Mouse (Mus musculus): ENCODE data around the gene Phactr2. TPM values are rescaled to one million over a fixed set of nuclear protein-coding genes. Genes with fewer than 3 reads are reported as not detected.

Gene Phactr2
- polyA plus RNA-seq, 1 experiment from 2014 or later: 24.7 TPM

DNA sequence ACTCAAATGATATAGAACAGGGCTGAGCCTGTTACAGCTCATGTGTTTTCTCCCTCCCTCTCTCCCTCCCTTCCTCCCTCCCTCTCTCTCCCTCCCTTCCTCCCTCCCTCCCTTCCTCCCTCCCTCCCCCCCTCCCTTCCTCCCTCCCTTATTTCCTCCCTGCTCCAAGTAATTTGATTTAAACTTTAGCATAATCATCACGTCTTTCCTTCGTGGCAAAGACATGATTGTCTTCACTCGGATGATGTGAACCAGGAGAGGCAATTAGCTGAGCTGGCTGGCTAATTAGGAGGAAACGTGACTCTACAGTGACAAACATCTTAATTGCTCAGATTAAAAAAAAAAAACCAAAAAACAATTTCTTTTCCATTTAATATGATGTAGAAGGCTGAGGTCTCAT, 55.0 kb downstream of the Phactr2 start:
- TF ChIP-seq EP300 (IDR thresholded peaks at IDR 0.05) (no peak), CTCF (IDR thresholded peaks at IDR 0.05) (no peak)
- no peaks in the 10 kb centered on the region for H3K36me3 ChIP-seq (ENCODE audit: insufficient read depth, low read length)
- no peak overlapping the region for H3K4me2 ChIP-seq (replicated peaks; ENCODE audit: low read depth, low read length)
- 46% methylated on average over 4 of the region's 4 CpGs for WGBS
- no peak for DNase-seq (ENCODE audit: low spot score)
- H3K4me1 ChIP-seq (ENCODE audit: insufficient read depth, low read depth, low read length): no peaks in the 10 kb centered on the region
- no peak overlapping the region for H3K9ac ChIP-seq (replicated peaks; ENCODE audit: low read depth)
- no peak for ATAC-seq
- H3K4me3 ChIP-seq (ENCODE audit: low read depth, low read length): no peak overlapping the region
- H3K27ac ChIP-seq (ENCODE audit: low read length): no peak overlapping the region
- H3K9me3 ChIP-seq (ENCODE audit: low read length): no peaks in the 10 kb centered on the region
- no peaks in the 10 kb centered on the region for H3K27me3 ChIP-seq (replicated peaks; ENCODE audit: insufficient read depth, low read length)

DNA sequence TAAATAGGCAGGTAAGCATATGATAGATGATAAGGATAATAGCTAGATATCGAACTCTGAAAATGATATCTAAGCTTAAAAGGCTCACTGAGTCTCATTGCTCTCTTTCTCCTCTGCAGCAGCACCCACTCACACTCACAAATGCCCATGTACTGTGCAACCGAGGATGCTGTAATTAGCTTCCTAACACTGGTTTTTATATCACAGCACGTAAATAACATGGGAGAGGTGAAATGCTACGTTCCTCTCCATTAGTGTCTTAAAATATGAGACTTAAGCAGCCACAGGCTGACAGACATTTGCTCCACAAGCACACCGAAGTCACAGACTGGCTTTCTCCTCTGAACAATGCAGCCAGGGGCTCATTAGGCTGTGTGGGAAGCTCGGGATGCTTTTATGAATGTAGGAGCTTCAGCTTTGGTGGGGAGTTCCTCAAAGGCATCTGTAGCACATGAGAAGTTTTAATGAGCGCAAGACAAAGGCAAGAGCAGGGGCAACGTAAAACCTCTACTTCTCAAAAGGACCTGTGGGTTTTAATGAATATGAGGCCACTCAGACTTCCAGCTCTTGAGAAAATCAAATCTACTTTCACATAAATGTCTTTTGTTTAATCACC, 58.6 kb downstream of the Phactr2 start:
- Histone ChIP-seq H3K36me3 (ENCODE audit: insufficient read depth, low read length) (no peaks in the 10 kb centered on the region), H3K27me3 (replicated peaks; ENCODE audit: insufficient read depth, low read length) (no peaks in the 10 kb centered on the region), H3K4me3 (ENCODE audit: low read depth, low read length) (no peak overlapping the region), H3K27ac (ENCODE audit: low read length) (no peak overlapping the region), H3K4me2 (replicated peaks; ENCODE audit: low read depth, low read length) (no peak overlapping the region), H3K9me3 (ENCODE audit: low read length) (no peaks in the 10 kb centered on the region), H3K4me1 (ENCODE audit: insufficient read depth, low read depth, low read length) (no peaks in the 10 kb centered on the region), H3K9ac (replicated peaks; ENCODE audit: low read depth) (no peak overlapping the region)
- TF ChIP-seq CTCF (IDR thresholded peaks at IDR 0.05): no peak
- TF ChIP-seq EP300 (IDR thresholded peaks at IDR 0.05): no peak
- 72% methylated on average over 8 of the region's 8 CpGs for WGBS
- ATAC-seq (no peak), DNase-seq (ENCODE audit: low spot score) (no peak)

DNA sequence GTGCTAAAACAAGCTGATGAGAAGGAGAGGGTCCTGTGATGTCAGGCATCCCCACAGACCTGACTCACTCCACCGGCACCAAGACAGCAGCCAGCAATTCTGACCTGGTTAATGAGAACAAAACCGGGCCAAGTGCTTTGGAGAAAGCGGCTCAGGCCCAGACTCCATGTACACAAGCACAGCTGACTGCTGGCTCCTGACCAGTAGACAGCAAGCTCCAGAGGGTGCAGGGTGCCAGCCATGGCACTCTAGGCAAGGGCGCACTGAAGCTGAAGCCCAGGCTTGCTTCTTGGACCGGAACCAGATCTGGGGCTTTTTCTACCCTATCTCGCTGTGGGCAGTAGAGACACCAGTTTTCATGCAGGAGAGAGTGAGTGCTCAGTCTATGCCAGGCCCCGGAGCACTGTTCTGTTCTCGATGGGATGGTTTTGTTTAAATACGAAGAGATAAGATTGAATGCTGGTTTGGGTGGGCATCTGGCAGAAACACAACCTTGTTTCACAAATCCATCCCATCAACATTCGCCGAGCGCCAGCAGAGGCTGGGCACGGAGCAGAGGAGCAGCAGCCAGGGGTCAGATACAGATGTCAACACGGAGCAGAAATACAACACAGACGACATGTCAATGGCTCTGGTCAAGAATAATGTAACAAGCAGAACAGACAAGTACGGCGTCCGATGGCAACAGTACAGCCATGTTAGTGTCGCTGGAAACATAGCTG, 61.8 kb downstream of the Phactr2 start:
- 68% methylated on average over 19 of the region's 19 CpGs for WGBS
- H3K9ac ChIP-seq (replicated peaks; ENCODE audit: low read depth): no peak overlapping the region
- no peak overlapping the region for H3K27ac ChIP-seq (ENCODE audit: low read length)
- TF ChIP-seq EP300 (IDR thresholded peaks at IDR 0.05): no peak
- TF ChIP-seq CTCF (IDR thresholded peaks at IDR 0.05): no peak
- ATAC-seq (peak; percentile 83), DNase-seq (ENCODE audit: low spot score) (peak; percentile 49)
- H3K4me2 ChIP-seq (replicated peaks; ENCODE audit: low read depth, low read length): no peak overlapping the region
- H3K4me3 ChIP-seq (ENCODE audit: low read depth, low read length): no peak overlapping the region
- H3K9me3 ChIP-seq (ENCODE audit: low read length): no peaks in the 10 kb centered on the region
- H3K4me1 ChIP-seq (ENCODE audit: insufficient read depth, low read depth, low read length): no peaks in the 10 kb centered on the region
- no peaks in the 10 kb centered on the region for H3K36me3 ChIP-seq (ENCODE audit: insufficient read depth, low read length)
- H3K27me3 ChIP-seq (replicated peaks; ENCODE audit: insufficient read depth, low read length): no peaks in the 10 kb centered on the region

DNA sequence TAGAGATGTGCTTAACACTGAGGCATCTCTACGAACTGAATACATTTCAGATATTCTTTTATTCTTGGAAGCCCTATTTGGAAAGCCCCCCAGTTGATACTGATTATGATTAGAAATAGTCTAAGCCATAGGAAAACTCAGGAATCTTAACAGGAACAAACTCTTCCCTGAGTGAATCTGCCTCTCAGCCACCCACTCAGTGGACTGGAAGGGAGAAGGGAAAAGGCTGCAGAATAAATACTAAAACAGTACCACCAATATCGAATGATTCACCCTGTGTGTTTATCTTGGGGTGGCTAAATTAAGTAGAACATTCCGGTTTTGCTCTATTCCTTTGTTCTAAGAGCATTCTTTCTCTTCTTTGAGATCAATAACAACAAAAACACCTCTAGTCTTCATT, 63.2 kb downstream of the Phactr2 start:
- Histone ChIP-seq H3K9ac (replicated peaks; ENCODE audit: low read depth) (no peak overlapping the region), H3K4me2 (replicated peaks; ENCODE audit: low read depth, low read length) (no peak overlapping the region), H3K4me1 (ENCODE audit: insufficient read depth, low read depth, low read length) (no peaks in the 10 kb centered on the region), H3K27ac (ENCODE audit: low read length) (no peak overlapping the region), H3K36me3 (ENCODE audit: insufficient read depth, low read length) (no peaks in the 10 kb centered on the region), H3K27me3 (replicated peaks; ENCODE audit: insufficient read depth, low read length) (no peaks in the 10 kb centered on the region), H3K9me3 (ENCODE audit: low read length) (no peaks in the 10 kb centered on the region), H3K4me3 (ENCODE audit: low read depth, low read length) (no peak overlapping the region)
- DNase-seq (ENCODE audit: low spot score) (no peak), ATAC-seq (no peak)
- TF ChIP-seq EP300 (IDR thresholded peaks at IDR 0.05) (no peak), CTCF (IDR thresholded peaks at IDR 0.05) (no peak)
- 76% methylated on average over 3 of the region's 3 CpGs for WGBS

DNA sequence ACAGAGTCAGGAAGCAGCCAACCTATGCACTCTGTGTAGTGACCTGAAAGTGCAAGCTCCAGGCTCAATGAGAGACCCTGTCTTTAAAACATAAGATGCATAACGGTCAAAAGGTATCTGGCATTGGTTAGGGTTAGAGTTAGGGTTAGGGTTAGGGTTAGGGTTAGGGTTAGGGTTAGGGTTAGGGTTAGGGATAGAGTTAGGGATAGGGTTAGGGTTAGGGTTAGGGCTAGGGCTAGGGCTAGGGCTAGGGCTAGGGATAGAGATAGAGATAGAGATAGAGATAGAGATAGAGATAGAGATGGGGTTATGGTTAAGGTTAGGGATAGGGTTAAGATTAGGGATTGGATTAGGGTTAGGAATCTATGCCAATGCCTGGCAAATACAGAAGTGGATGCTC, 72.2 kb downstream of the Phactr2 start:
- Histone ChIP-seq H3K27me3 (replicated peaks; ENCODE audit: insufficient read depth, low read length) (no peaks in the 10 kb centered on the region), H3K9ac (replicated peaks; ENCODE audit: low read depth) (no peak overlapping the region), H3K36me3 (ENCODE audit: insufficient read depth, low read length) (no peaks in the 10 kb centered on the region), H3K4me1 (ENCODE audit: insufficient read depth, low read depth, low read length) (no peaks in the 10 kb centered on the region), H3K27ac (ENCODE audit: low read length) (no peak overlapping the region), H3K9me3 (ENCODE audit: low read length) (no peaks in the 10 kb centered on the region), H3K4me2 (replicated peaks; ENCODE audit: low read depth, low read length) (no peak overlapping the region), H3K4me3 (ENCODE audit: low read depth, low read length) (no peak overlapping the region)
- TF ChIP-seq CTCF (IDR thresholded peaks at IDR 0.05): no peak
- TF ChIP-seq EP300 (IDR thresholded peaks at IDR 0.05): no peak
- 85% methylated on average over 1 of the region's 1 CpGs for WGBS
- ATAC-seq (no peak), DNase-seq (ENCODE audit: low spot score) (no peak)

DNA sequence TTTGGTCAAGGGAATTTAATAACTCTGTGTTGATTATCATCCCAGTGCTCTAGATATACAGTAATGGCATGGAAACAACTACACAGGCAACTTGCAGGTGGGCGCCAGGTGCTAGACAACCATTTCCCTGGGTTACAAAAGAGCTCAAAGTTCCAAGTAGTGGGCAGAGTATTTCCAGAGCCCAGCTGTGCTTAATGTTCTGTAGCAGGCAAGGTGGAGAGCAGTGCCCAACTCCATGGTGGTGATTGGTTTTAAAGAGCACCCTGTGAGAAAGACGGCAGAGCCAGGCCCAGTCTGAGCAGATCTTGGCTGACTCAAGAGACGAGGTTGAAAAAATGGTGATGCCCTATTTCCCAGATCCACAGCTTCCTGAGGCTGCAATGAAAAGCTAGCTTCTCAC, 78.5 kb downstream of the Phactr2 start:
- WGBS: 84% methylated on average over 3 of the region's 3 CpGs
- no peak overlapping the region for H3K4me2 ChIP-seq (replicated peaks; ENCODE audit: low read depth, low read length)
- TF ChIP-seq CTCF (IDR thresholded peaks at IDR 0.05) (no peak), EP300 (IDR thresholded peaks at IDR 0.05) (no peak)
- no peak overlapping the region for H3K9ac ChIP-seq (replicated peaks; ENCODE audit: low read depth)
- H3K27me3 ChIP-seq (replicated peaks; ENCODE audit: insufficient read depth, low read length): no peaks in the 10 kb centered on the region
- no peaks in the 10 kb centered on the region for H3K9me3 ChIP-seq (ENCODE audit: low read length)
- ATAC-seq: no peak
- no peak overlapping the region for H3K27ac ChIP-seq (ENCODE audit: low read length)
- no peaks in the 10 kb centered on the region for H3K4me1 ChIP-seq (ENCODE audit: insufficient read depth, low read depth, low read length)
- no peak overlapping the region for H3K4me3 ChIP-seq (ENCODE audit: low read depth, low read length)
- no peak for DNase-seq (ENCODE audit: low spot score)
- H3K36me3 ChIP-seq (ENCODE audit: insufficient read depth, low read length): no peaks in the 10 kb centered on the region

All from lung, postnatal 0 days (tissue).